Mouse (Mus musculus) hindbrain, embryonic 12.5 days (tissue): ENCODE data around the gene Mip. TPM values are rescaled to one million over a fixed set of nuclear protein-coding genes. Genes with fewer than 3 reads are reported as not detected.
"Not testable (repeated sequence)": the region's sequence is repeated elsewhere in the genome, so short reads cannot be mapped to it uniquely, and the experiment has no call there.

ENCODE experiments used
- ATAC-seq: fragments of 200-750 bp; cut with Nextera tagmentation; 2 replicates; pipeline ENCODE4 v1.8.0; 2017; ENCODE audit warnings: moderate TSS enrichment; ENCODE audit not compliant: low FRiP score
- H3K27ac ChIP-seq: fragments of 300-500 bp; sonication (generic); 2 replicates; pipeline ENCODE4 v1.5.1; 2016; ENCODE audit warnings: mild to moderate bottlenecking
- H3K27me3 ChIP-seq: fragments of 300-500 bp; sonication (generic); 2 replicates; pipeline ENCODE4 v1.6.1; 2016; ENCODE audit warnings: mild to moderate bottlenecking
- H3K36me3 ChIP-seq: fragments of 300-500 bp; sonication (generic); 2 replicates; pipeline ENCODE4 v1.6.1; 2016; ENCODE audit warnings: mild to moderate bottlenecking
- H3K4me1 ChIP-seq: fragments of 300-500 bp; sonication (generic); 2 replicates; pipeline ENCODE4 v1.6.1; 2016
- H3K4me2 ChIP-seq: fragments of 300-500 bp; sonication (generic); replicated peaks from 2 replicates; pipeline ENCODE4 v1.6.1; 2016; ENCODE audit warnings: mild to moderate bottlenecking
- H3K4me3 ChIP-seq: fragments of 300-500 bp; sonication (generic); 2 replicates; pipeline ENCODE4 v1.5.1; 2016; ENCODE audit warnings: mild to moderate bottlenecking
- H3K9ac ChIP-seq: fragments of 300-500 bp; sonication (generic); 2 replicates; pipeline ENCODE4 v1.6.1; 2016; ENCODE audit warnings: mild to moderate bottlenecking, moderate library complexity
- H3K9me3 ChIP-seq: fragments of 300-500 bp; sonication (generic); replicated peaks from 2 replicates; pipeline ENCODE4 v1.6.1; 2016; ENCODE audit warnings: mild to moderate bottlenecking
- WGBS: fragments of 180-500 bp; shearing (Covaris S2); methylation state at CpG from one replicate; pipeline ENCODE4 v1.1.7; 2016; 5-methylcytosine and 5-hydroxymethylcytosine counted together
- polyA plus RNA-seq: library from polyadenylated mRNA; unstranded; fragments of >200 nt; fragmentation: Nextera tagmentation; extraction: Ambion mirVana; gene quantifications from 2 replicates; pipeline ENCODE4 v1.2.1, GENCODE M21; 2016

The Mip gene
- polyA plus RNA-seq, 1 experiment from 2014 or later = not detected

DNA sequence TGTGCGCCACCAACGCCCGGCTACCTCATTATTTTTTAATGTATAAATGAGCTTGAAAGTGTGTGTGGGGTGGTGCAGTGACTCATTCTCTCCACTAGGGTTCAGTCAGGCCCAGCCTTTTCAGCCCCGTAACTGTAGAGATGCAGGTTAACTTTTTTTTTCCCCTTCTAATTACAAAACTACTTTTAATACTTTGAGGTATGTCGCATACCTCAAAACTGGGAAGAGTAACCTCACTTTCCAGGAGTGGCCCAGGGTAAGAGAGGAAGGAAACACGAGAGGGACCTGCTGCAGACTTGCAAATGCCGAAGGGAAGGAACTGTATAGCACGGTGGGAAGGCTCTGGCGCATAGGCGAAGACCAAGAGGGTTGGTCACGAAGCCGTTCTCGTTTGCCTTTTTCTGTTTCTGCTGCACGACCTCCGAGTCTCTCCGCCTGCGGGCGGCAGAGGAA, 12.7 kb upstream of the Mip start:
- Histone ChIP-seq H3K36me3 (no peaks in the 10 kb centered on the region), H3K4me2 (peak overlapping the region; percentile 45), H3K9ac (no peak overlapping the region), H3K9me3 (no peaks in the 10 kb centered on the region), H3K27ac (no peak overlapping the region), H3K27me3 (peaks cover 3% of the 10 kb centered on the region; the same call in 1 of the 2 replicates), H3K4me1 (peaks cover 9% of the 10 kb centered on the region), H3K4me3 (peak overlapping the region; percentile 25)
- WGBS = 2% methylated on average over 18 of the region's 18 CpGs
- 0 out of 2 replicates have a peak, but pooled peaks have one; percentile 38 for ATAC-seq

DNA sequence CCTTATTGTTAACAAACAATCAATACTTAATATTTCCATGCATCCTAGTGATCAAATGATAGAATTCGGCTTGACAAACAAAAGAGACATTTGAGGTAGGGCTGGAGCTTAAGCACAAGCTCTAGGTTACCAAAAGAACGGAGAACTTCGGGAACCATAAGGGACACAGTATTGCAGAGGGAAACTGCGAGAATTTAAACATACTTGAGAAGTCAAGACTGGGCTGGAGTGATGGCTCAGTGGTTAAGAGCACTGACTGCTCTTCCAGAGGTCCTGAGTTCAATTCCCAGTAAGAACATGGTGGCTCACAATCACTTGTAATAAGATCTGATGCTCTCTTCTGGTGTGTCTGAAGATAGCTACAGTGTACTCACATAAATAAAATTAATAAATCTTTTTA, 11.5 kb upstream of the Mip start:
- H3K4me1 ChIP-seq, H3K9ac ChIP-seq, H3K4me2 ChIP-seq, H3K9me3 ChIP-seq, ATAC-seq, H3K27ac ChIP-seq, H3K36me3 ChIP-seq, H3K4me3 ChIP-seq, H3K27me3 ChIP-seq: not testable (repeated sequence)
- 90% methylated on average over 4 of the region's 4 CpGs for WGBS

DNA sequence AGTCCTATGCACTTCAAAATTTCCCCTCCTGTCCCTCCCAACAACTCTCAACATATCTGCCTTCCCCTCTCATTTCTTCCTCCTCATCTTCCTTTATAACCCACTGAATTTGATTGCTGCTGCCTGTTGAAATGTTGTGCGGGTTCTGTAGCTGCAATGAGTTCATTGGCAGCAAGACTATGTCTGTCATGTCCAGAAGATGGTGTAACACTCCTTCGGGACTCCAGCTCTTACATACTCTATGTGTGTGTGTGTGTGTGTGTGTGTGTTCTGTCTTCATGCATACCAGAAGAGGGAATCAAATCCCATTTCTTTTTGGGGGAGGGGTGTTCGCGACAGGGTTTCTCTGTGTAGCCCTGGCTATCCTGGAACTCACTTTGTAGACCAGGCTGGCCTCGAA, 10.7 kb upstream of the Mip start:
- no peaks in the 10 kb centered on the region for H3K36me3 ChIP-seq
- no peak overlapping the region for H3K27ac ChIP-seq
- WGBS = 90% methylated on average over 5 of the region's 5 CpGs
- H3K4me2 ChIP-seq = no peak overlapping the region
- ATAC-seq = no peak
- no peak overlapping the region for H3K4me3 ChIP-seq
- H3K27me3 ChIP-seq = peaks cover 3% of the 10 kb centered on the region; the same call in 1 of the 2 replicates
- H3K9me3 ChIP-seq = no peaks in the 10 kb centered on the region
- H3K4me1 ChIP-seq = peaks cover 9% of the 10 kb centered on the region
- no peak overlapping the region for H3K9ac ChIP-seq

DNA sequence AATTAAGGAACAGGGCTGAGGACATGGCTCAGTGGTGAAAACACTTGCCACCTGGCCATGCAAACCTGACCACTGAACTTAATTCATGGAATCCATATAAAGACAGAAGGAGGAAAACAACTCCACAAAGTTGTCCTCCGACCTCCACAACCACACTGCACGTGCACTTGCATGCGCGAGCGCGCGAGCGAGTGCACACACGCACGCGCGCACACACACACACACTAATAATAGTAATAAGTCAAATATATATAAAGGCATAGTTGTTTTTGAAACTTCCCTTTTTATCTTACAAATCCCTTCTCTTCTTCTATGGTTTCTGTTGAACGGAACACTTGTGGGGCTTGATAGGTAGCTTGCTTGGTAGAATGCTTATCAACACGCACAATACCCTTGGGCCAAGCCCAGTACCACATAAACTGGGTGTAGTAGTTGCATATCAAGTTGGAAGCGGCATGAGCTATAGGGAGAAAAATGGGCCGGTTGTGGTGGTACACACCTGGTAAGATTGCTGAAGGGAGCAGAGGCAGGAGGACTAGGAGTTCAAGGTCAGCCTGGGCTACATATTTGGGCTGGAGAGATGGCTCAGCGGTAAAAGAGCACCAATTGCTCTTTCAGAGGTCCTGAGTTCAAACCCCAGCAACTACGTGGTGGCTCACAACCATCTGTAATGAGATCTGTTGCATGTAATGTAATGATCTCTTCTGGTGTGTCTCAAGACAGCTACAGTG, 7.1 kb upstream of the Mip start:
- no peaks in the 10 kb centered on the region for H3K9me3 ChIP-seq
- no peak overlapping the region for H3K4me2 ChIP-seq
- H3K4me1 ChIP-seq = no peaks in the 10 kb centered on the region
- H3K27me3 ChIP-seq = peaks cover under 1% of the 10 kb centered on the region
- H3K9ac ChIP-seq = no peak overlapping the region
- ATAC-seq = no peak
- no peaks in the 10 kb centered on the region for H3K36me3 ChIP-seq
- no peak overlapping the region for H3K27ac ChIP-seq
- 94% methylated on average over 18 of the region's 18 CpGs for WGBS
- no peak overlapping the region for H3K4me3 ChIP-seq

DNA sequence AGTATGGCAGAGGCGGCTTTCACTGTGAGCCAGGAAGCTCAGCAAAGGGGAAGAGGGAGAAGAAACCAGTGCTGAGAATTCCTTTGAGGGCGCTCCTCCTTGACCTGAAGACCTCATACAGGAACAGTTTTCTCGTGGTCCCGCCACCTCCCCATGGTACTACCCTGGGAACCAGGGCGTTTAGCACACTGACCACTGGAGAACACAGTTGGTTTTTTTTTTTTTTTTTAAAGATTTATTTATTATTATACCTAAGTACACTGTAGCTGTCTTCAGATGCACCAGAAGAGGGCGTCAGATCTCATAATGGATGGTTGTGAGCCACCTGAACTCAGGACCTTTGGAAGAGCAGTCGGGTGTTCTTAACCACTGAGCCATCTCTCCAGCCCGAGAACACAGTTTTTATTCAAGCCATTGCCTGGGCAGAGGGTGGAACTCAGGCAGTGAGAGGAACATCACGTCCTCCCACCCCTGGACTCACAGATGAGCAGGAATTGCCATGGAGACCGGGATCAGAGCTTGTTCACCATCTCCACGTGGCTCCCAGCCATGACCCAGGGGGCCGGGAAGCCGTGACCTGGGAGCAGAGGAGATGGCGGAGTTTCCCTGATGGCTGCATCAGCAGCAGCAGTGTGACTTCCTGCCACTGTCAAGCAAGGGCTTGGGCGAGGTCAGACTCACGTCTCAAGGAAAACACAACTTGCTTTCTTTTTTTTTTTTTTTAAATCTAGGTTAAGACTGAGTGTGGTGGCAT, 3.9 kb upstream of the Mip start:
- 59% methylated on average over 16 of the region's 16 CpGs for WGBS
- Histone ChIP-seq H3K4me1 (no peaks in the 10 kb centered on the region), H3K4me3 (no peak overlapping the region)

DNA sequence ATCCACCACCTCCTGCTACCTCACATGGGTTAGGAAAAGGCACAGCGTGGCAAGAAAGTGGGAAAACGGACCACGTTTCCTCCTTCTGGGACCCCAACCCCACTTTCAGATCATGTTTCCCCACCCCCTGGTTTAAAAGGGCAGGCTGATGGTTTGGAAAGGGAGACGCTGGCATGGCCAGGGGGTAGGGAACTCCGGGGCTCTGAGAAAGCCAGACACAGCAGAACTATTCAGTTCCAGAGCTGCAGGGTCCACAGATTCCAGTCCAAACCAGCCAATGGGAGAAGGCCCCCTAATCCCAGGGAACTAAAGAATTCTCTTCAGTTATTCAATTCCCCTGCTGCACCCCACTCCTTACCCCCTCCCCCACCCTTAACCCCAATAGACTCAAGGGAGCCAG, 574 bp upstream of the Mip start:
- Histone ChIP-seq H3K27ac (no peak overlapping the region), H3K9me3 (no peaks in the 10 kb centered on the region), H3K9ac (no peak overlapping the region), H3K4me2 (no peak overlapping the region), H3K4me1 (no peaks in the 10 kb centered on the region), H3K4me3 (no peak overlapping the region), H3K36me3 (no peaks in the 10 kb centered on the region), H3K27me3 (no peaks in the 10 kb centered on the region; the same call in 1 of the 2 replicates)
- no peak for ATAC-seq
- whole genome bisulfite sequencing = 53% methylated on average over 5 of the region's 5 CpGs

More for the DNA sequence above, 3.9 kb upstream of the Mip start:
- H3K27me3 ChIP-seq = no peaks in the 10 kb centered on the region; the same call in 1 of the 2 replicates
- no peak overlapping the region for H3K4me2 ChIP-seq
- ATAC-seq = no peak
- no peaks in the 10 kb centered on the region for H3K9me3 ChIP-seq
- no peak overlapping the region for H3K9ac ChIP-seq
- no peak overlapping the region for H3K27ac ChIP-seq
- no peaks in the 10 kb centered on the region for H3K36me3 ChIP-seq

DNA sequence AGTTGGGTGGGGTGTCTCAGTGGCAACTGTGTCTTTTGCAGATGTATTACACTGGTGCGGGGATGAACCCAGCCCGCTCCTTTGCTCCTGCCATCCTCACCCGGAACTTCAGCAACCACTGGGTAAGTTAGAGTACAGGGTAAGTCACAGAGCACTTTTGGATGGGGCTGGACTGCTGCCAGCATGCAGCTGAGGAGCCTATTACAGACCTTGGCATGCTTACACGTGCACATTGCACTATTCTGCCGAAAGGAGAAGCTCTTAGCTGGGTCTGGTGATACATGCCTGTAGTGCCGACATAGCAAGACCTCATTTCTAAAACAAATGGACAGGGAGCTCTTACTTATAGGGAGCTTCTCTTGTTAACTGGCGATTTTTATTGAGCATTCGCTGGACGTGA, 2.0 kb downstream of the Mip start:
- H3K27ac ChIP-seq = no peak overlapping the region
- no peaks in the 10 kb centered on the region for H3K27me3 ChIP-seq
- no peak for ATAC-seq
- 88% methylated on average over 9 of the region's 9 CpGs for WGBS
- no peak overlapping the region for H3K4me3 ChIP-seq
- H3K4me2 ChIP-seq = no peak overlapping the region
- no peaks in the 10 kb centered on the region for H3K4me1 ChIP-seq
- H3K36me3 ChIP-seq = no peaks in the 10 kb centered on the region
- H3K9ac ChIP-seq = no peak overlapping the region
- H3K9me3 ChIP-seq = no peaks in the 10 kb centered on the region

DNA sequence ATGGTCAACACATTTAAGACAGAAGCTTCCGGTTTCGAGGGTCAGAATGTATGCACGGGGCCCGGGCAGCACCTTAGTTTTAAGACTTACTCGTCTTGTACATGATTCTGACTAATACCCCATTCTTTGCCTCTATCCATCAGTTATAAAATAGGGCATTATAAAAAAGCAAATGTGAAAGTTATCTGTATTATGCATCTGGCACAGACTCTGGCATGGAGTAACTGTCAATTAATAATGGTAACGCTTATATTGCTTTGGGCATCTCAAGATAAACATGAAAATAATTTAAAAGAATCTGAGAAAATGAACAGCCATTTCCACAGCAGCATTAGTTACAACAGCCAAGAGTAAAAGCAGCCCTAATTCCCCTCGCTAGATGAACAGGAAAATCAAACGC, 2.4 kb downstream of the Mip start:
- H3K9me3 ChIP-seq = no peaks in the 10 kb centered on the region
- no peak overlapping the region for H3K4me2 ChIP-seq
- H3K9ac ChIP-seq = no peak overlapping the region
- 95% methylated on average over 8 of the region's 8 CpGs for WGBS
- H3K4me1 ChIP-seq = peaks cover 3% of the 10 kb centered on the region
- H3K36me3 ChIP-seq = no peaks in the 10 kb centered on the region
- no peak for ATAC-seq
- no peaks in the 10 kb centered on the region for H3K27me3 ChIP-seq
- H3K27ac ChIP-seq = no peak overlapping the region
- H3K4me3 ChIP-seq = no peak overlapping the region

DNA sequence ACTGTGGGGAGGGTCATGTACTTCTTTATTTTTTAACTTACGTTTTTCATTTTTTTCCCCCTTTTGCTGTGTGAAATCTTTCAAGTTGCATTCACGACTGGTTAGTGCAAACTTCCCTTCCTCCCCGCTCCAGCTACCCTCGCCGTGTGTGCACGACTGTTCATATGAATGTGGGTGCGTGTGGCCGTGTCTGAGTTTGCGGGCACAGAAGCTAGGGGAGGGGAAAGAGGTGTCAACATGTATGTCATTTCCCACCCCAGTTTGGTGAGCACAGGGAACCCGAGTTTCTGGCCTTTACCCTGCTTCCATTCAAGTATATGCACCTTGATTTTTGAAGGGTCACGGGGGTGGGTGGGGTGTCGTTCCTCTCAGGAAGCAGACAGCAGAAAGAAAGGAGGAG, 4.9 kb downstream of the Mip start:
- Histone ChIP-seq H3K9ac (0 out of 2 replicates have a peak overlapping the region, but pooled peaks have one; percentile 79), H3K4me1 (peaks cover 4% of the 10 kb centered on the region), H3K27ac (no peak overlapping the region), H3K27me3 (no peaks in the 10 kb centered on the region), H3K4me2 (no peak overlapping the region), H3K4me3 (no peak overlapping the region), H3K9me3 (no peaks in the 10 kb centered on the region), H3K36me3 (no peaks in the 10 kb centered on the region)
- WGBS = 78% methylated on average over 12 of the region's 12 CpGs
- no peak for ATAC-seq

DNA sequence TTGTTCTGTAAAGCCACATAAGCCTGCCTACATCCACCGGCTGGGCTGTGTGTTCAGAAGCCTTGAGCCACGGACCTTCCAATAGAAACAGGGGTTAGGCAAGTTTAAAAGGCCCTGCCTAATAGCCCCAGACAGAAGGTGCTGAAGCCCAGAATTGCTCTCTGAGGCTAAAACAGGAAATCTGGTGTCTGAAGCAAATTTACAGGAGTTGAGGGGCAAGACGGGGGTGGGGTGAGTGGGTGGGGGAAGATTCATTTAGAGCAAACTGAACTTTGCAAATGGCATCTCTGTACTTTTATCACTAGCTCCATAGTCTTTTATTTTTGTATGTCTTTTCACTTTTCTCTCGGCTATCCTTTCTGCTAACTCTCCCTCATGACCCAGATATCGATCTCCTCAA, 5.5 kb downstream of the Mip start:
- H3K27me3 ChIP-seq = no peaks in the 10 kb centered on the region
- no peak for ATAC-seq
- peak overlapping the region; percentile 63 for H3K4me2 ChIP-seq
- 25% methylated on average over 5 of the region's 5 CpGs for WGBS
- peaks cover 4% of the 10 kb centered on the region for H3K4me1 ChIP-seq
- H3K4me3 ChIP-seq = peak overlapping the region; percentile 64
- H3K9ac ChIP-seq = peak overlapping the region; percentile 79; the same call in 1 of the 2 replicates
- H3K9me3 ChIP-seq = no peaks in the 10 kb centered on the region
- 0 out of 2 replicates have a peak overlapping the region, but pooled peaks have one; percentile 94 for H3K27ac ChIP-seq
- H3K36me3 ChIP-seq = no peaks in the 10 kb centered on the region

DNA sequence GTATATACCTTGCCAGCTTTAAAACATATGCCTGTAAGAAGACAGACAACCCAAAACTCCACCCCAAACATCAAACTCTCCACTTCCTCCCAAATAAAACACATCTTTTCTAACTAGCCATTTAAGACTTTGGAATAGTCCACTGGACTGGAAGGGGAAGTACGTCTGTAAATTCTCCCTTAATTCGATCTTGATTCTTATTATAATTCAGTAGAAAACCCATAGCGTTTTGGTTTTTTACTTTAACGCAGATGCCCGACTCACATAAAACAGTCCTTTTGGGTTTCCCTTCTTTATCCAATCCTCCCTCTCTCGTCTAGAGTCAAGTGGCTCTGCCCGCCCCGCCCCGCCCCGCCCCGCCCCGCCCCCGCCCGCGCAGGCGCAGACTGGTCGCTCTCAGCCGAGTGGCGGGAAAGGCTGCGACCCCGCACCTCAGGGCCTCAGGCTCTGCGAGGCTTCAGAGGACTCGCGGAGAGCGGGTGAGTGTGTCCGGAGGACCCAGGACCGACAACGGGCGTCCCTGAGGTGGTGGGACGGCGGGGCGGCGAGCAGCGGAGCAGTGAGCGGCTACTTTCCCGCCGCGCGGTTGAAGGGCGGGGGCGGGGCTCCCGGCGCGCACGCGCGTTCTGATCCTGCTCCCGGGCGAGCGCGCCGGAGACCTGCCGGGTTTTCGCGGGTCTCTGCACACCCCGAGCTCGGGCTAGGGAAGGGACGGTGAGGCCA, 6.2 kb downstream of the Mip start, which contains the start of gene Timeless:
Gene Timeless, plus strand, starts transcription at position 369 of the 723 bp plus-strand sequence.
- Histone ChIP-seq H3K4me1 (peaks cover 4% of the 10 kb centered on the region), H3K27ac (peak within 1 kb of the TSS; percentile 94), H3K4me3 (peak within 1 kb of the TSS; percentile 64), H3K36me3 (no peaks in the 10 kb centered on the region), H3K9me3 (no peaks in the 10 kb centered on the region), H3K27me3 (no peaks in the 10 kb centered on the region), H3K9ac (peak within 1 kb of the TSS; percentile 79), H3K4me2 (peak within 1 kb of the TSS; percentile 63)
- ATAC-seq = peak; percentile 92
- WGBS = under 1% methylated on average over 56 of the region's 58 CpGs

DNA sequence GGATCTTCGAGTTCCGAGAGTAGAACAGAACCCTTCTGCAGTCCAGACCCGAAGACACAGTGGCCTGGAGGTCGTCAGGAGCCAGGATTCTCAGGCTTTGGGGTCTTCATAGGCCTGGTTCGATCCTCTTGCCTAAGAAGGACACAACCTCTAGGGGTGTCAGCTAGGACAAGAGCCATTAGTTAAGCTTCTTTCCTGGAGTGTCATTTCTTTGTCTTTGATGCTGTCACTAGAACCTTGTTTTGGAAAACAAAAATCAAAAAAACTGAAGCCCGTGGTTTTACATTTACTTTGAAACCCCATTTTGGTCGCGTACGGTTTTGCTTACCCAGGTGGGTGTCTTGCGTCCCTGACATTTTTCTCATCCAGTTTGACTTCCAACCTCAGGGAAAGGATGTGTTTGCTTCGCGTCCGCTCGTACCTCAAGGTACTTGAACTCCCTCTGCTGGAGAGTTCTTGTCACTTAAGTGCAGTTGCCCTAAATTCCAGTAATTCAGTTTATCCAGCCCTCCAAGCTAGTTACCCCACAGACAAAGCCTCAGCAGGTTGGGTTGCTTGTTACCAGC, 6.9 kb downstream of the Mip start:
- H3K36me3 ChIP-seq = no peaks in the 10 kb centered on the region
- peaks cover 4% of the 10 kb centered on the region for H3K4me1 ChIP-seq
- H3K9me3 ChIP-seq = no peaks in the 10 kb centered on the region
- H3K4me2 ChIP-seq = peak overlapping the region; percentile 63
- H3K27me3 ChIP-seq = no peaks in the 10 kb centered on the region
- H3K9ac ChIP-seq = peak overlapping the region; percentile 79
- WGBS = 0% methylated on average over 14 of the region's 14 CpGs
- H3K27ac ChIP-seq = peak overlapping the region; percentile 94
- ATAC-seq = 0 out of 2 replicates have a peak, but pooled peaks have one; percentile 20
- peak overlapping the region; percentile 64 for H3K4me3 ChIP-seq
